Mouse (Mus musculus) spleen, adult 2 months (tissue): ENCODE results near the gene Fzr1. TPM values are rescaled to one million over a fixed set of nuclear protein-coding genes. Genes with fewer than 3 reads are reported as not detected.

Experiments used
- DNase-seq, 2 experiments: peaks; one replicate each; pipeline versions ENCODE4 v3.0.0 to v3.0.0-alpha.2; 2012 to 2021; ENCODE audit warnings: low spot score in 2 of 2, low read depth in 1 of 2
- H3K27ac ChIP-seq: fragments of 200-500 bp; 2 replicates; pipeline ENCODE4 v1.5.1; 2012; ENCODE audit warnings: low read length, inconsistent platforms; ENCODE audit not compliant: insufficient read depth
- H3K27me3 ChIP-seq: fragments of 200-500 bp; 2 replicates; pipeline ENCODE4 v1.6.1; 2012; ENCODE audit warnings: mild to moderate bottlenecking, moderate library complexity, low read length, inconsistent platforms; ENCODE audit not compliant: control insufficient read depth, insufficient read depth
- H3K36me3 ChIP-seq: fragments of 200-500 bp; 2 replicates; pipeline ENCODE4 v1.6.1; 2012; ENCODE audit warnings: mild to moderate bottlenecking, low read length, inconsistent platforms; ENCODE audit not compliant: control insufficient read depth, insufficient read depth
- H3K4me1 ChIP-seq: fragments of 200-500 bp; 2 replicates; pipeline ENCODE4 v1.6.1; 2011; ENCODE audit warnings: inconsistent platforms; ENCODE audit not compliant: control insufficient read depth, insufficient read depth, insufficient read length
- H3K4me3 ChIP-seq: fragments of 200-500 bp; 2 replicates; pipeline ENCODE4 v1.5.1; 2011; ENCODE audit warnings: mild to moderate bottlenecking, inconsistent platforms; ENCODE audit not compliant: insufficient read depth, insufficient read length; ENCODE audit errors: extremely low read depth
- CTCF ChIP-seq: fragments of 200-500 bp; IDR thresholded peaks from 2 replicates; pipeline ENCODE4 v1.5.1; 2011; ENCODE audit warnings: mild to moderate bottlenecking, inconsistent platforms; ENCODE audit not compliant: insufficient read depth, insufficient read length, insufficient replicate concordance; ENCODE audit errors: extremely low read depth
- POLR2A ChIP-seq: fragments of 200-500 bp; IDR thresholded peaks from 2 replicates; pipeline ENCODE4 v1.6.1; 2011; ENCODE audit warnings: low read depth, low read length, inconsistent platforms
- WGBS: fragments of 180-500 bp; shearing (Covaris S2); methylation state at CpG from one replicate; pipeline ENCODE4 v1.1.7; 2018; 5-methylcytosine and 5-hydroxymethylcytosine counted together
- polyA plus RNA-seq: library from polyadenylated mRNA; depleted of rRNA; stranded (reverse); fragments of >200 nt; gene quantifications from 2 replicates; pipeline ENCODE4 v1.2.3, GENCODE M21; 2012

Gene Fzr1
- polyA plus RNA-seq, 1 experiment: 127 TPM

DNA sequence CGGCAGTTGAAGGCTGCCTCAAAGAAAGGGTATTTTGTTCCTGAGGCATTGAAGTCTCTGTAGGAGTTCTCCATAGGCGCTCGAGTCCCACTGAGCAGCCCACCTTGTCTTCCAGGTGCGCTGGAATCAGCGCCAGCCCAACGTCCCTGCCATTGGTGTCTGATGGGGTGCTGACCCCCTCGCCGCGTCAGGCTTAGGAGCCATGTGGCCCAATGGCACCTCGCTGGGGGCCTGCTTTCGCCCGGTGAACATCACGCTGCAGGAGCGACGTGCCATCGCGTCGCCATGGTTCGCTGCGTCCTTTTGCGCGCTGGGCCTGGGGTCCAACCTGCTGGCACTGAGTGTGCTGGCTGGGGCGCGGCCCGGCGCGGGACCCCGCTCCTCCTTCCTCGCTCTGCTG lies 46.0 kb downstream of the Fzr1 start:
- no peak for DNase-seq
- H3K36me3 ChIP-seq: peaks cover 8% of the 10 kb centered on the region
- H3K27ac ChIP-seq: no peak overlapping the region
- no peaks in the 10 kb centered on the region for H3K27me3 ChIP-seq
- no peak overlapping the region for H3K4me3 ChIP-seq
- no peak for TF ChIP-seq POLR2A
- no peak for TF ChIP-seq CTCF
- 96% methylated on average over 29 of the region's 29 CpGs for WGBS
- H3K4me1 ChIP-seq: peaks cover 24% of the 10 kb centered on the region

DNA sequence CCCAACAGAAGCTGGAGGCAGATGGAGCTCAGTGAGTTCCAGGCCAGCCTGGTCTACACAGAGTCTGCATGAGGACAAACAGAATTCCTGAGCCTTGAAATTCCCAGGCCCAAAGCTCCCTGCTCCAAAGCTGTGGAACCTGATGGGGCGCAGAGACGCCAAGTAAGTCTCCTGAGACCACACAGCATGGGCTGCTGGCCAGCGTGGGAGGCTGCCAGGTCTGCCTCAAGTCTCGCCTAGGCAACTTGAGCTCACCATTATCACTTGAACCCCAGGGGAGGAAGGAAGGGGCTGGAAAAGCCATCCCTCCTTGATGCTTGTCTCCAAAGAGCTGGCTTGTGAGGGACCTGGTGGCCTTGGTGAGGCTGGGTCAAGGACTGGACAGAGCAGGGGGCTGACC lies 48.3 kb downstream of the Fzr1 start:
- Histone ChIP-seq H3K4me3 (peak overlapping the region; percentile 50; the same call in 1 of the 2 replicates), H3K27me3 (no peaks in the 10 kb centered on the region)
- WGBS: 44% methylated on average over 4 of the region's 4 CpGs

DNA sequence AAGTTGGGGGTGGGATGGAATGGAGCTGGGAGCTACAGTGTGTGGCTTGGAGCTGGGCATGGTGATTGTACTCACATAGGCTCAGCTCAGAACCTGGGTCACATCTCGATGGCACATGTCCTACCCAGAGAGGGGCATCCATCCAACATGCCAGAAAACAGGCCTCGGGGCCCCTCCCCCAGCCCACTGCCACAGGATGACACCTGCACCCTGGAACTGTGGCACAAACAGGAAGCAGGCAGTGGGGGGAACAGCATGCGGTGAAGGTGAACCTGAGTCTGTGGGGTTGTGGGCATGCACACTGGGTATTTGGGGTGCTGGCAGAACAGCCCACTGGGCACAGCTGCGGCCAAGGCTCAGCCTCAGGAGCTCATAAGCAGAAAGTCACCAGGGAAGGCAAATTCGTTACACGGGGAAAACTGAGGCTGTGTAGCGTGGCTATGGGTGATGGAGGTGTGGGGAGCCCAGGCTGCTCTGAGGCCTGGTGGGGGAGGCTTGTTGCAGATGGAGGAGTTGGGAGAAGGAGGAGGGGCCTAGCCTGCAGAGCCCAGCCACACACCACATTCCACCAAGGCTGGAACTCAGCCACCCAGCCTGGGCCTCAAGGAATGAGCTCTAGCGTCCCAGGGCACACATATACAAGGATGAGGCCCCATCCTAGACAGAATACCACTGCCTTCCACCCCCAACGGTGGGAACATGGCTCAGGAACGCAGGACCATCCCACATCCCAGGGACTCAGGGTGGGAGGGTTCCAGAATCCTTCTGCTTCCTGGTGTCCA lies 48.9 kb downstream of the Fzr1 start:
- peak overlapping the region; percentile 86 for H3K27ac ChIP-seq
- H3K4me3 ChIP-seq: peak overlapping the region; percentile 50

More for the DNA sequence above, 48.3 kb downstream of the Fzr1 start:
- DNase-seq: no peak
- H3K36me3 ChIP-seq: peaks cover 23% of the 10 kb centered on the region
- peak overlapping the region; percentile 86 for H3K27ac ChIP-seq
- H3K4me1 ChIP-seq: peaks cover 24% of the 10 kb centered on the region
- no peak for TF ChIP-seq POLR2A

DNA sequence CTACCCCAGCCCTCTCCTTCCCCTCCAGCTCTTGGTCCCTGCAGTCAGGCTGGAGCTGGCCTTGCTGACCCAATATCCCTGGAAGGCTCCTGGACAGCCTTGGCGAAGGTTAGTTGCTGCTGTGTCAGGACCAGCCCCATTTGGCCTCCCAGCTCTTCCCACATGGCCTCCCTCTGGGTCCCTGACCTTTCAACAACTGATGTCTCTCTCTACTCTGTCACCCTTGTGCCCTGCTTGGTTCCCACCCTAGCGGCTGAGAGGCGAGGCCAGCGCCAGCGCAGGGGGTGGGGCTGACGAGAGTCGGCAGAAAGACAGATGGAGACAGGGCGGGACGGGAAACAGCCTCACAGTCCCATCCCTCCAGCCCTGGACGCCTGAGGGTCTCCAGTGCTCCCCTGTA lies 49.9 kb downstream of the Fzr1 start, which contains the start of gene Tbxa2r:
Gene Tbxa2r, plus strand, starts transcription at position 346 of the 400 bp plus-strand sequence.
- Histone ChIP-seq H3K27ac (peak within 1 kb of the TSS; percentile 86), H3K27me3 (no peaks in the 10 kb centered on the region), H3K4me1 (peaks cover 24% of the 10 kb centered on the region), H3K4me3 (peak within 1 kb of the TSS; percentile 50), H3K36me3 (peaks cover 37% of the 10 kb centered on the region)
- peak in 1 of 2 experiments; percentile 64 for DNase-seq
- WGBS: 6% methylated on average over 10 of the region's 10 CpGs
- peak; percentile 46; the same call in 1 of the 2 replicates for TF ChIP-seq POLR2A
- TF ChIP-seq CTCF: peak; percentile 20; the same call in 1 of the 2 replicates

More for the DNA sequence above, 48.9 kb downstream of the Fzr1 start:
- Histone ChIP-seq H3K4me1 (peaks cover 24% of the 10 kb centered on the region), H3K27me3 (no peaks in the 10 kb centered on the region), H3K36me3 (peaks cover 28% of the 10 kb centered on the region)
- TF ChIP-seq CTCF (no peak), POLR2A (peak; percentile 12)
- DNase-seq: peak in 1 of 2 experiments; percentile 69
- WGBS: 9% methylated on average over 10 of the region's 10 CpGs

DNA sequence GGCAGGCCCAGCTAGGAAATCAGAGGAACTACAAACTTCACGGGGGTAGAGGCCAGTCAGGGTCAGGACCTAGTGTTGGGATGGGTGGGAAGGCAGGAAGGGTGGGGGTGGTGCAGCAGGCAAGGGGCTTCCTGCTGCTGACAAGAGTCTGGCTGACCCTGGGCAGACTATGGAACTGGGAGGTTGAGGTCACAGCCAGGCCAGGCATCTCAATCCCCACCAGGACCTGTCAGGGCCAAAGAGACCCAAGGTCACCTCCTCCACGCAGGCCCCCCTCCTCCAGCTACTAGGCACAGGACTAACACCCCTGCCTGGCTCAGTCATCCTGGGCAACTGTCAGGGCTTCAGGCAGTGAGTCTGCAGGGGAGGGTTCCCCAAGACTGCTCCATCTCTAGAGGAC lies 50.4 kb downstream of the Fzr1 start:
- peaks cover 41% of the 10 kb centered on the region for H3K36me3 ChIP-seq
- no peak for DNase-seq
- H3K4me1 ChIP-seq: peaks cover 24% of the 10 kb centered on the region
- H3K4me3 ChIP-seq: no peak overlapping the region
- WGBS: 45% methylated on average over 2 of the region's 2 CpGs
- H3K27me3 ChIP-seq: no peaks in the 10 kb centered on the region
- H3K27ac ChIP-seq: peak overlapping the region; percentile 86
- TF ChIP-seq CTCF: no peak
- TF ChIP-seq POLR2A: no peak

DNA sequence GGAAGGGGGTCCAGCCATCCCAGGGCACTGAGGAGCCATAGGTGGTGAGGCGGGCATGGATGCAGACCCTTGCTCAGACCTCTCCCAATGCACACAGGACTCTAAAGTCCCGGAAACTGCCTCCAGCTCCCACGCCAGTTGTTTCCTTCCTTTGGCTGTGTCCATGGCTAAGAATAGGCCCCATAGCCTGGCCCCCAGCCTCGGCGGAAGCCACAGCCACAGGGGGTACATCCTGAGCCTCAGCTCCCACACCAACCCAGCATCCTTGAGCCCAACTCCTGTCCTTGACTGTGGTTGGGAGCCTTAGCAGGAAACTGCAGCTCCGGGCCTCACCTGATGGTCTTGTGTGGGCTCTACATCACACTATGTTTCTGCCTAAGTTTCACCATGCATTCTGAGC lies 51.5 kb downstream of the Fzr1 start:
- H3K4me1 ChIP-seq: peaks cover 25% of the 10 kb centered on the region; the same call in 1 of the 2 replicates
- H3K36me3 ChIP-seq: peaks cover 42% of the 10 kb centered on the region
- H3K27me3 ChIP-seq: no peaks in the 10 kb centered on the region
- H3K4me3 ChIP-seq: no peak overlapping the region
- TF ChIP-seq CTCF: no peak
- no peak for DNase-seq
- H3K27ac ChIP-seq: peak overlapping the region; percentile 39
- 29% methylated on average over 6 of the region's 6 CpGs for WGBS

- TF ChIP-seq CTCF (no peak), POLR2A (no peak)
- no peak for DNase-seq
- 94% methylated on average over 18 of the region's 18 CpGs for WGBS
- Histone ChIP-seq H3K36me3 (peaks cover 42% of the 10 kb centered on the region), H3K27me3 (no peaks in the 10 kb centered on the region), H3K27ac (no peak overlapping the region), H3K4me3 (no peak overlapping the region), H3K4me1 (peaks cover 26% of the 10 kb centered on the region; the same call in 1 of the 2 replicates)
Observed at GRCm38 (mm10) chr10:81325781-81326180, 52.5 kb downstream of the Fzr1 start.
